Mouse (Mus musculus): ENCODE measurements around the gene Trip10. TPM values are rescaled to one million over a fixed set of nuclear protein-coding genes. Genes with fewer than 3 reads are reported as not detected.

The Trip10 gene
- 10 to 100 TPM in 1 of 2 experiments, 1 to 10 TPM in 1; 9.1 to 10.3 TPM for total RNA-seq (2021)
- long read RNA-seq, experiment 1, partial matches to known transcripts: 0 of 7 reads
- long read RNA-seq, experiment 1, other reads (novel, unspliced or antisense): 4 of 7 reads
- long read RNA-seq, experiment 2, partial matches to known transcripts: 0 of 10 reads
- long read RNA-seq, experiment 2, other reads (novel, unspliced or antisense): 3 of 10 reads

- DNase-seq (ENCODE audit: low spot score in 2 of 2): peak; percentile 87 to 94
Observed at GRCm38 (mm10) chr17:57249186-57250181, at the start of gene Trip10. Gene Trip10, plus strand, starts transcription at chr17:57249455.

DNA sequence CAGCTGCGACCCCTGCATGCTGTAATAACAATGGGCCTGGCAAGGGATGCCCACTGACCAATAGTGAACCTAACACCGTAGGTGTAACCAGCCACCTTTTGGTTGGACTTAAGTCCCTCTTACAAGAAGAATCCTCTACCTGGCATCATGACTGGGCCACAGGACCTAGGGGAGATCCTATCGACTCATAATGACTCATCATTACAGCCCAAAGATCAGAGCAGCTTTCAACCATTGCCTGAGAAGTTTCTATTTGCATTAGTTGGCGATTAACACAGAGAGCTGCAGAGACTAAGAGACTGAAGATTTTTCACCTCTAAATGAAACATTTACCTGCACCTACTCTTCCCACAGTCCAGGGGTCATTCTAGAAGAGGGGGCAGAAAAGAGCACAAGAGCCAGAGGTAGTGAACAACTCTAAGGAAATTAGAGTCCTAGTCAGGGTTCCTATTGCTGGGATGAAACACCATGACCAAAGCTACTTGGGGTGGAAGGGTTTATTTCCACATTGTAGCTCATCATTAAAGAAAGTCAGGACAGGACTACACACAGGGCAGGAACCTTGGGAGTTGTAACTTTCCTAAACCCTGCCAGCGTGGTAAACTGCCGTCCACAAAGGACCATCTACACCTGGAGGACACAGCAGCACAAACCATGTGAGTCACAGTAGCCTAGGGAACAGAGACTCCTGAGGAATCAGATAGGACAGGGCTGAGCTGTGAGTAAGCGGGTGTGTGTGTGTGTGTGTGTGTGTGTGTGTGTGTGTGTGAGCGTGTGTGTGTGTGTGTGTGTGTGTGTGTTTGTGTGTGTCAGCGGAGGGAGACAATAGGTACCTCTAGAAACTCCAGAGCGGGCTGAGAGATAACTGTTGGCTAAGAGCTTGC is 47.2 kb upstream of the Trip10 start:
- no peak for DNase-seq (ENCODE audit: low spot score in 2 of 2)

- no peak for DNase-seq (ENCODE audit: low spot score in 2 of 2)
Observed at GRCm38 (mm10) chr17:57207938-57208337, 41.3 kb upstream of the Trip10 start.

- DNase-seq (ENCODE audit: low spot score in 2 of 2): no peak
Observed at GRCm38 (mm10) chr17:57209330-57209729, 39.9 kb upstream of the Trip10 start.

- DNase-seq (ENCODE audit: low spot score in 2 of 2): no peak
Observed at GRCm38 (mm10) chr17:57211501-57211900, 37.8 kb upstream of the Trip10 start.

GRCm38 (mm10) chr17:57214676-57215387 is 34.4 kb upstream of the Trip10 start:
- no peak for DNase-seq (ENCODE audit: low spot score in 2 of 2)

GRCm38 (mm10) chr17:57218335-57218900 is 30.8 kb upstream of the Trip10 start:
- no peak for DNase-seq (ENCODE audit: low spot score in 2 of 2)

DNA sequence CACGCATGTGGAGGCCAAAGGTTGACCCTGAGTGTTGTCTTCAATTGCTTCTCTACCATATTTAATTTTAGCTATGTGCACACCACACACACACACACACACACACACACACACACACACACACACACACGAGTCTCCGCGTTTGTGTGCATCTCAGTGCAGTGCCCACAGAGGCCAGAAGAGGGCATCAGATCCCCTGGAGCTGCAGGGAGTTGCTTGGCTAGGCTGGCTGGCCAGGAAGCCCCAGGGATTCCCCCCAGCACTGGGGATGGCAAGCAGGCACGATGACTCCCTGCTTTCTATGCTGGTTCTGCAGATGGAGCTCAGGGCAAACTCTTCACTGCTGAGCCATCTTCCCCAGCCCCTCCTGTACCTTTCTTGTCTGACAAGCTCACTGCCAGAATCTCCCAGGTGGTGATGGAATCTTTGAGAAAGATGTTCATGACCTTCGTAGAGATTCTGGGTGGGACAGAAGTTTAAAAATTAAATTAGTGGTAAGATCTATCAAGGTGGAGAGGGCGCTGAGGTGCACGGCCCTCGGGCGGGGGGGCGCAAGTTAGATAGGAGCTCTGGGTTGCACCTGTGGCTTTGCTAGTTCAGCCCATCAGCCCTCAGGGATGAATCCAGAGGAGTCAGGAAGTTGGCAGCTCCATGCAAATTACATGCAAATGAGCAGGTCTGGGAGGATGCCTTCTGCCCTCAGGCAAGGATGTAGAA is 29.9 kb upstream of the Trip10 start:
- DNase-seq (ENCODE audit: low spot score in 2 of 2): peak; percentile 63 to 71

DNA sequence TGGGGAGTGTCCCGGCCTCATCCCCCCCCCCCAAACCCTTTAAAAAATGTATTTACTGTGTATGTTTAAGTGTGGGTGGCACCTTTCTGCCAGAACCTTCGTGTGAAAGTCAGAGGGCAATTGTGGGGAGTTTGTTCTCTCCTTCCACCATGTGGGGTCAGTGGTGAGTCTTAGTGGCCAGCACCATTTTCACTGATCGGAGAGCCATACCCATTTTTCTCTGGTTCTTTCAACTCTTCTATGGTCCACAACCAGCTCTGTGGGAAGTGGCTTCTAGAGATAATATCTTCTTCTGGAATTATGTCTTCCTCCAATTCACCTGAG is 29.4 kb upstream of the Trip10 start:
- DNase-seq (ENCODE audit: low spot score in 2 of 2): no peak

GRCm38 (mm10) chr17:57221911-57222310 is 27.3 kb upstream of the Trip10 start:
- no peak for DNase-seq (ENCODE audit: low spot score in 2 of 2)

DNA sequence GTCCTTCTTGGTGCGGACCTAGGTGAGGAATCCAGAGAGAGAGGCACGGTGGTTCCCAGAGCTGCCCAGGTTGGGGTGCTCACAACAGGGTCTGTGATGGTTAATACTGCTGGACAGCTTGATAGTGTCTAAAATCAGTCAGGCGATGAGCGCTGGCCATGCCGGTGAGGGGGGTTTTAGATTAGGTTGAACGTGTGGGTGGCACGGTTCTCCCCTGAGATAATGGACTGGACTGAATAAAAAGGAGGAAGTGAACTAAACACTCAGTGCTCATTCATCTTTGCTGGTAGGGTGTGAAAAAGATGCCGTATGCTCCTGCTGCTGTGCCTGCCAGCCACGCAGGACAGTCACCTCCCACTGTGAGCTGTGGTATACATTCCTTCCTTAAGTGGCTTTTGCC is 25.9 kb upstream of the Trip10 start:
- no peak for DNase-seq (ENCODE audit: low spot score in 2 of 2)

DNA sequence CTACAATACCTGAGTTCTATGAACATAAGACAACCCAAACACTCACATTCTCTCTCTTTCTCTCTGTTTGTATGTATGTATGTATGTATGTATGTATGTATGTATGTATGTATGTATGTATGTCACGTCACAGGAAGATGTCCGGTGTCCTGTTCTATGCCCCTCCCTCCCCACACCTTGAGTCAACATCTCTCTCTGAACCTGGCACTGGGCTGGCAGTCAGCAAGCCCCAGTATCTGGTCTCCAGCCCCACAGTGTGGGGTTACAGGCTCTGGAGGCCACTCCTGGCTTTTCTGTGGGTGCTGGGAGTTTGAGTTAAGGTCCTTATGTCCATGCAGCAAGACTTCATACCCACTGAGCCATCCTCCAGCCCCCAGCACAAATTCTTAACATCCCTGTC is 21.8 kb upstream of the Trip10 start:
- no peak for DNase-seq (ENCODE audit: low spot score in 2 of 2)

GRCm38 (mm10) chr17:57228014-57228413 is 21.2 kb upstream of the Trip10 start, which contains the start of gene C3:
Gene C3, minus strand, starts transcription at chr17:57228136.
- no peak for DNase-seq (ENCODE audit: low spot score in 2 of 2)

GRCm38 (mm10) chr17:57228873-57229272 is 20.4 kb upstream of the Trip10 start:
- DNase-seq (ENCODE audit: low spot score in 2 of 2): no peak

- no peak for DNase-seq (ENCODE audit: low spot score in 2 of 2)
Observed at GRCm38 (mm10) chr17:57229851-57230727, 19.2 kb upstream of the Trip10 start.

DNA sequence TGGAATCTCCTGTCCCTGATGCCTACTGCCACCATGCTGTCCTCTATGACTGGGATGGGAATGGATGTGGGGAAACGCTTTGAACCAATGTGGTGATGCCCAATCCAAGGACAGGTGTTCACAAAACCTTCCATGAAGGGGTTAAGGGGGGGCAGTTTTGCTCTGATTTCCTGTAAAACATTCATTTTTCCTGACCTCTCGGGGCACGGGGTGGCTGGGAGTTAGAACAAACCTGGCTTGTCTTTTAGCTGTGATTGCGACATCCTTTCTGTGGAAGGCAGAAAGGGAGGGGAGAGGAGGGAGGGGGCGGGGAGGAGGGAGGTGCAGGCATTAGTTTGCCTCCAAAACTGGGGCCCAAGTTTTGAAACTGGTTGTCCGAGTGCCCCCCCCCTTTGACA is 18.5 kb upstream of the Trip10 start:
- no peak for DNase-seq (ENCODE audit: low spot score in 2 of 2)

DNA sequence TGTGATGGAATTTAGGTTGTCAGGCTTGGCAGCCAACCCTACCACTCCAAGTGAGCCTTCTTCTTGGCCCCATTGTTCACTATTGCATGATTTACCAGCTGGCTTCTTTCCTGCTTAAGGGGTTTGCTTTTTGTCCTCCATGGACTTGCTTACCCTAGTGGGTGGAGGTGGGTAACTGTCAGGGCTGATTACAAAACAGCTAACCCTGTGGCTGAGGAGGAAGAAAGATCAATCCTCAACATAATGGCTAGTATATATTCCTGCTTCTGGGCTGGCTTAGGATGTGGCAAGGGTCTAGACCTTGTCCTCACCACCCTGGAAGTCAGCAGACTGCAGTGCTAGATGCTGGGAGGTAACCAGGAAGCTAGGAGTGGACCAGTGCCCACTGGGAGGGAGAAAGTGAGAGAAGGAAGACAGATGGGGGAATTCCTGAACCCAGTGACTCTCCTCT is 17.9 kb upstream of the Trip10 start:
- DNase-seq (ENCODE audit: low spot score in 2 of 2): no peak

GRCm38 (mm10) chr17:57232200-57232599 is 17.1 kb upstream of the Trip10 start:
- DNase-seq (ENCODE audit: low spot score in 2 of 2): no peak

DNA sequence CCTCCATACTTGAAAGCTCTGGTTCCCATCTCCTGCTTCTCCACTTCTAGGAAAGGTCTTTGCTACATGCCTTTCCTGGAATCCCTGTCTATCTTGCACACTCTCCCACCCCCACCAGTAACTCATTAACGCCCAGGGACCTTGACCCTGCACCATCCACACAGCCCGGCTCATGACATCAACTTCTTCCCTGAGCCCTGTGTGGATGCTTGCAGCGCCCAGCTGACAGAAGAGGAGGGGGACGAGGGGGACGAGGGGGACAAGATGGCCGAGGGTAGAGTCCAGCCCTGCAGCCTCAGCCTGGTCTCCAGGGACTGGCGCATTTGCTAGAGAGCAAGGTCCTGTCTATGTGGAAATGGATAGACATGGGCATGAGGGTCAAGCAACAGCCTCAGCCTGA is 16.2 kb upstream of the Trip10 start:
- no peak for DNase-seq (ENCODE audit: low spot score in 2 of 2)
